Mouse (Mus musculus): ENCODE results near the gene Slco3a1.
"Not testable (repeated sequence)": the region's sequence is repeated elsewhere in the genome, so short reads cannot be mapped to it uniquely, and the experiment has no call there.

Slco3a1 gene

DNA sequence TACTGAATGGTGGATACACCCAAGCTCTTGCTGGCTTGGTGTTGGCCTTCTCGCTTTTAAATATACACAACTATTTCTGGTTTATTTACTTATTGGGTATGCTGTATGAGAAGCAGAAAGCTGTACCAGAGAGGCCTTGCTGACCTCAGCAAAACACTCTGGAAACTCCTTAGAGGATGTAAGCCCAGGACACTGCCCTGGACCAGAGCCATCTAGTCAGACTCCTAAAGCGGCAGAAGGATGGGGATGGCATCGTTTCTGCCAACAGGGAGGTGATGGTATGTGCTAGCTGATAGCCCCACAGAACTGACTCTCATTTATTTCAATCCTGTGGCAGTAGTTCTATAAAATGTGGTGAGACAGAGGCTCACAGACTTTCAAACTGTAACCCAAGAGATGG is 125.3 kb downstream of the Slco3a1 start:
- no peak for DNase-seq (ENCODE audit: low spot score)

DNA sequence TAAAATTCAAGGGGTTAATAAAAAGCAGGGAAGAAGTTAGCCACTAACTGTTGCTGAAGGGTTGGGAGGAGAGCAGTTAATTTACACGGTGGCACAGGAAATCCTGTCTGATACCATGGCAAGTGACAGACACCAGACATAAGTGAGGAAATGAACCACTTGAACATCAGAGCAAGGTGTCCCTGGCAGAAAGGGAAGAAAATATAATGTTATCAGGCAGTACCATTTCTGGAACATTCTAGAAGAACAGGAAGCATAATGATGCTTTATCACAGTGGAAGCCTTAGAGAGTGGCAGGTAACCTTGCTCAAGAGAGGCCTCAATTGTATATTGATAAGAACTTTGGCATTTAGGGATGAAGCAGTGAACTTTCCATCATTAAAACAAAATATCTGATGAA is 127.4 kb downstream of the Slco3a1 start:
- DNase-seq (ENCODE audit: low spot score), result no peak

DNA sequence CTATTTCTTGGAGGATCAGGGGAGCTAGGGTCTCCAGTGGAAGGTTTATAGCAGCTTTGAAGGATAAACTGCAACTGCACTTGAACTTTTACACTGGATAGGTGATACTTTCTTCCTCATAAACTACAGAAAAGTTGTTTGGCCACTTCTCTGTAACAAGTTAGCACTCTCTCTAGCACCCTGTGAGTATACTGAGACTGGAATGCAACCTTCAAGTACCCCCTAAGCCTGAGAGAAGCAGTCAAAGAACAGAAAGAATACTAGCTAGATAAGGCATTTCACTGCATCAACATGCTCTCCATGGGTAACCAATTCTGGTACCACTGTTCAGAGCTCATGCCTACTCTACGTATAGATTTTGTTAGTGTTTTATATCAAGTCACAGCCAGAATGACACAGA is 128.6 kb downstream of the Slco3a1 start:
- DNase-seq (ENCODE audit: low spot score), result no peak

DNA sequence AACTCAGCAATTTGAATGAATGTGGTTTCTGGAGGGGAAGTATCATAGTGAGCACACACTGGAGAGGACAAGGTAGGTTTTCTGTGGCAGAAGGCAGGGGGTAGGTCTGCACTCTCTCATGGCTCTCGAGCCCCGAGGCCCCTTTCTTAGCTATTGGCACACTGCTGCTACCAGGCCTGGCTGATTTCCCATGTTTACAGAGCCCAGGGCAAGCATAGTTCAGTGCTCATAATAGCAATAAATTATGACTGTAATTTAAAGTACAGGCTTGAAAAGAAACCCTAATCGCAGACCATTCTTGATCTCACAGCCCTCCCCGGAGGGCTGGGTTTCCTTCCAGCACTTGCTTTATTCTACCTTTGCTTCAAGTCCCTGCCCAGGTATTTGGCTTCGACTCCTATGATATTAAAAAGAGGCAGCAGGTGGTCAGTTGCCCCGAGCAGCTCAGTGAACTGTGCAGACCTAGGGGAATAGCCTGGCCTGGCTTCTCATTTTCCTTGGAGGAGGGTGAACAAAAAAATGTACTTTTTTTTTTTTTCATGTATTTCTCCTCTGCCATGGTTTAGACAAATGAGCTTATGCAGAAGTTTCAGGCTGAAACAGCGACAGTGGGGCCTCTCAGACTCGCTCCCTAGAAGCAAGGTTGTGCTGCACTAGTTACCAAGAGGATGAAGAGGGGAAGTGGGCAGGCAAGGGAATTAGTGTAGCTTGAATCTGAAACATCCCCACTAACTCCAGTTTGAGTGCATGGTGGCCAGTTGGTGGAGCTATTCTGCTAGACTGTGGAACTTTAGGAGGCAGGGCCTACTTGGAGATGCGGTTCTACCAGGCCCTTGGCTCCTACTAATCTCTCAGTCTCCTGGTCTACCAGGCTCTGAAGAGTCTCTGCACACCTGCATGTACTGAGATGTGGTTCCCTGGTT is 130.4 kb downstream of the Slco3a1 start:
- no peak for DNase-seq (ENCODE audit: low spot score)

DNA sequence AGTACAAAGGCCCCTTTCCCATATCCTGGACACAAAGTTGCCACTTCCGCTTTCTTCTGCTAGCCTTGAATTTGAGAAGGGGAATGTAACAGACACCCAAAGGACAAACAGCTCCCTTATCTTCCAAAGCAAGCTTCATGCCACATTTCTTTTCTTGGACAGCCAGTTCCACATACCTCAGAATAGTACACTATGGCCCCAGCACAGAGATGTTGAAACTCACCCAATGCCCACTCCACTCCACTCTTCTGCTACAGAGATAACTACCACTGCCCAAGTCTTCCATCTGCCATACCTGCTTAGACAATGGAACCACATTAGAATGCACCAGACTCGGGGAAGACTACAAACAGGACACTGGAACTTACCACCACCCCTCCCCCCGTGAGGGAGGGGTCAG is 131.3 kb downstream of the Slco3a1 start:
- no peak for DNase-seq (ENCODE audit: low spot score)

DNA sequence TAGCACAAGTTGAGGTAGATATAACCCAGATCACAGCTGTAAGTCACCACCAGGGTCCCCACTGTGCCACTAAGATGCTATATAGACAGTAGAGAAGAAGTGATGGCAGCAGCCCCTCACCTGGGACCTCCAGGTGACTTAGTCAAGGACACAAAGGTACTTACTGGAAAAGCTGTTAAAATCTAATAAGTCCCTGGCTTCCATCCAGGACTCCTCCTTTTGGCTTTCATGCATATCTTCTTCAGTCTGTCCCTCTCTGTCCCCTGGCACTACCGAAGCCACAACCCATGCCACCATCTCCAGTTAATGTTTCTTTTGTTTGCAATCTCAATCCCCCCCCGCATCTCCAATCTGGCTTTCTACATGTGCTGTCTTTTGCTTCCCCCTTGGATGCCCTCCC is 131.8 kb downstream of the Slco3a1 start:
- no peak for DNase-seq (ENCODE audit: low spot score)

DNA sequence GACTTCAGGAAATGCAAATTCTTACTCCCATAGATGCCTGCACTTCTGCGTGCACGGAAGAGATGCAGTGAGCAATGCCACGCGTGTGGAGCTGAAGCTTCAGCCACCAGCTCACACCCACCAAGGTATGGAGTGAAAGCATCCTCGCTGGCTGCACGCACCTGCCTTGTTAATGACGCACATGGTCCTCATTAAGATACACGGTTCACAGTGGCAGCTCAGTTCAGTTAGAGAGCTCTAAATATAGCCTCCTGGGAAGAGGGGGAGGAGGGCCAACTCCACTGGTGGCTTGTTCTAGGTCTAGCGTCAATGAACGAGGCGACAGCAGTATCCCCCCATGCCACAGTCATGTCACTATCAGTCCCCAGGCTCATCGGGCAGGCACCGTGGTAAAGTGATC is 132.6 kb downstream of the Slco3a1 start:
- no peak for DNase-seq (ENCODE audit: low spot score)

DNA sequence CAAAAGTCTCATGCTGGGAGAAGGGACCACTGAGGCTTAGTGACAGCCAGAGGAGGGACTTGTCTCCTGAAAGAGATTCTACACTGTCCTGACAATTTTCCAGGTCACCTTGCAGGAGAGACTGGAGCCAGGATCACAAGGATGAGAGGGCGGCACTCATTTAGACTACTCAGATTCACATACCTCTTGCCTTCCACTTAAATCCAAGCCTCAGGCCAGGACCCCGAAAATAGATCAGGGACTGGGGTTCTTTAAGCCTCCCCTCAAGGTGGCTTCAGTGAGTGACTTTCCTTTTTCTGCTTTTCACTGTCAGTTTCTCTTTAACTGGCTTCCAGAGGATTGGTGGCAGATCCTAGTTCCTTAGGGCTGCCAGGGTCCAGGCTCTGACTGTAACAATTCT is 133.0 kb downstream of the Slco3a1 start:
- no peak for DNase-seq (ENCODE audit: low spot score)

DNA sequence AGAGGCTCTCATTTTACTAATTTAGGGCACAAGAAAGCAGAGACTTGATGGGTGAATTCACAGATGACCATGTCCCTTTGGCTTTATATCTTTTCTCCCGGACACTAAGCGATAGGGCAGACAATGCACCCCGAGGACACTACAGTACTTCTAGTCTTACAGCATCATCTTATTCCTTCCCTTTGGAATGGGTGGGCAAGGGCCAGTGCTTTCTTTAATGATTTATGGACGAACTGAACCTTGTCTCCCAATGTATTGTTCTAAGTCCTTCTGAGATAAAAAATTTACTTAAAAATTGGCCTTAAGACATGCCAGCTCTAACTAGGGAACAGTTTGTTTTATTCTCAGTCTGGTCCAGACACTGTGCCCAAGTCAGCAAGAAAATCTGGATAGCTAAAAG is 134.9 kb downstream of the Slco3a1 start:
- no peak for DNase-seq (ENCODE audit: low spot score)

DNA sequence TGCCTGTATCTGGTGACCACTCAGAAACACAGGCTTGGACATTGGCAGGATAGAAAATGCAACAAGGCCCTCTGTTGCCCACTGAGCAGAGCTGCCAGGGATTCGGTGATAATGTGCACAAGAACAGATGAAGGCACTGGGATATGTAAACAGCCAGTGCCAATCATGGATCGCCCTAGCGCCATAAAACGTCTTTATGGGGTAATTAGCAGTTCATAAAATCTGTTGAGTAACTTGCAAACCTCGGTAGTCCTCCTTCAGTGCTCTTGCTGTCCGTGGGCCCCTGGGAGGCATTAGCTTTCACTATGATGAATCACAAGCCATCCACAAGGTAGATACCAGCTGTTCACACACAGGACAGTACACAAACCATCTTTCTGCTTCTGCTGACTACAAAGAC is 137.6 kb downstream of the Slco3a1 start:
- DNase-seq (ENCODE audit: low spot score), result no peak

DNA sequence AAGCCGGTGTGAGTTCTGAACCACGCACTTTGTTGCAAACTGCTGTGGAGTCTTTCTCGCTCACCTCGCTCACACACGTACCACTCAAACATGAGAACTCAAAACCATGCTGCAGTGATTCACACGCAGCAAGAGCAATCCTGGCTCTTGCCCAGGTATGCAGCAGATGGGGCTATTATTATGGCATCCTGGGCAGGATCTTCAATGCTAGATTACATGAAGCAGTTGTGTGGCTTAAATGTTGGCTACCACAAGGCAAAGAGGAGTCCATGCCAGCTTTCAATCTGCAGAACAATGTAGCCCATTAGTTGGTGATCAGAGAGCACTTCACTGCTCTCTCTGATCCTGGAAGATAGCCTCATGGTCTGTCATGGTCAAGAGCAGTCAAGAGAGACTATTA is 139.3 kb downstream of the Slco3a1 start:
- DNase-seq (ENCODE audit: low spot score), result no peak

DNA sequence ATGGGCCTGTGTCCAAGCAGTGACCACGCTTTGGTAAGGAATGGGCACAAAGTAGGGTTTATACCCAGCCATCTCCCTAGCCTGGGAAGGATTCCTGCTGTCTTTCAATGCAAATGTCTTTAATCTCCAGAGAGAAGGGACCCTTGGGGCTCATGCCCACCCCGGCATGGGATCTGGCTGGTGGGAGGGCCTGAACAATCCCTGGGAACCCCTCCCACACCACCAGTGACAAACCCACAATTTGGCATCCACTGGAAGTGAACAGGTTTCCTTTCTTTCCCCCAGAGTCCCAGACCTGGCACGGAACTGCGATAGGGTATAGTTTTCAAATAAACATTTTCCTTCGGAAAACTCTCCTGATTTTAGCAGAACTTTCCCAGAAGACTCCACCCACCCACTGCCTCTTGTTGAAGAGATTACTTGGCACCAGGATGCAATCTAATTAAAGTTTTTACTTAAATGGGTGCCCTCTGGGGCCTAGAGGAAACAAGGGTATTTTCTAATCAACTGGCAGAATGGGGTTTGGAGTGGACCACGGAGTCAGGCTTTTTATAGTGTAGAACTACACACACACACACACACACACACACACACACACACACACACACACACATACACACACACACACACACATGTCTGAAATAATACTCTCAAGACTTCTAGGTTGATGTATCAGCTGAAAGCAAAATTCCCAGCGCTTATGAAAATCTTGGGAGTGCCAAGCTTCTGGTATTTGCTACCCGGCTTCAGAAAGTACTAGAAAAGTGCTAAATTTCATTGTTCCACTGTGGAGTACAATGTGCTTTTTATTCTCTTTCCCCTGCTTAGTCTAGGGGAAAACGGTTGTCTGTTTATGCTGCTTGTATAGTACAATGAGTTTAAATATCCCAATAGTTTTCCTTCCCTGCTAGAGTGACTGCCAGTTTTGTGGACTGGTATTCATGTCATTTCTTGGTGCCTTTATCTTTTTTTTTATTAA is 140.6 kb downstream of the Slco3a1 start:
- DNase-seq (ENCODE audit: low spot score), result no peak

DNA sequence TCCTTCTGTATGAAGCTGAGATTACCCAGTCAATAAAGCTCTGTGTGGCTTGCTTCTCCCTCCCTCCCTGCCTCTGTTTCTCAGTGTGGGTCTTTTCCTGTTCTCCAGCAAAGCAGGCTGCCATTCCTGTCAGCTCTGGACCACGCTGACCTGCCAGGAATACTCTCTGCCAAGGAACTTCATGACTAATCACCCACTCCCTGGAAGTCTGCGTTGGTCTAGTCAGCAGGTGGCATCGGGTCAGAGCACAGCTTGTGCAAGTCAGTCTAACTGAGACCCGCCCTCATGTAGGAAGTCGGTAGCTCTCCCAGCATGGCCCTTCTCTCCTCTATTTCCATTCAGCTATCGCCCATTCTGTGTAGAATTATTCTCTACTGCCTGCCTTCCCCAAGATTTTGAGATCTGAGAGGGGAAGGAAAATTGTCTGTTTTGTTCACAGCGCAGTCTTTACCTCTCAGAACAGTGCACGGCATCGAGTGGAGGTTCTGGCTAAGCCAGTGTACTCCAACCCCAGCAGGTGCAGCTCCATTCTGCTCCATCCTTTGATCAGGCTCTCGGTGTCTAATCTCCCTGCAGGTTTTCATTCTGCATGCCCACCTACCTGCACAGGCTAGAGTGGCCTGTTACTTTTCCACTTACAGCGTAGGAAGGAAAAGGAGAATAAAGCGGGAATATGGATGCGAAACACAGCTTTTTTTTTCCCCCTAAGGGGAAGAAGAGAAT is 145.8 kb downstream of the Slco3a1 start:
- DNase-seq (ENCODE audit: low spot score), result no peak

DNA sequence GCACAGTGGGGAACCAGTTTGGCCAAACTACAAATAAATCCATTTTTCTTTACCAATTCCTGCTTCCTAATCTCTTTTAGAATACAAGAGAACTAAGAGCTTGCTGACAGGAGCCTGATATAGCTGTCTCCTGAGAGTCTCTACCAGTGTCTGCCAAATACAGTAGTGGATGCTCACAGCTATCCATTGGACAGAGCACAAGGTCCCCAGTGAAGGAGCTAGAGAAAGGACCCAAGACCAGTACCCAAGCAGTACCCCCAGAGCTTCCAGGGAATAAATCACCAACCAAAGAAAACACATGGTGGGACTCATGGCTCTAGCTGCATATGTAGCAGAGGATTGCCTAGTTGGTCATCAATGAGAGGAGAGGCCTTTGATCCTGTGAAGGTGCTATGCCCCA is 146.7 kb downstream of the Slco3a1 start:
- DNase-seq (ENCODE audit: low spot score), result not testable (repeated sequence)

DNA sequence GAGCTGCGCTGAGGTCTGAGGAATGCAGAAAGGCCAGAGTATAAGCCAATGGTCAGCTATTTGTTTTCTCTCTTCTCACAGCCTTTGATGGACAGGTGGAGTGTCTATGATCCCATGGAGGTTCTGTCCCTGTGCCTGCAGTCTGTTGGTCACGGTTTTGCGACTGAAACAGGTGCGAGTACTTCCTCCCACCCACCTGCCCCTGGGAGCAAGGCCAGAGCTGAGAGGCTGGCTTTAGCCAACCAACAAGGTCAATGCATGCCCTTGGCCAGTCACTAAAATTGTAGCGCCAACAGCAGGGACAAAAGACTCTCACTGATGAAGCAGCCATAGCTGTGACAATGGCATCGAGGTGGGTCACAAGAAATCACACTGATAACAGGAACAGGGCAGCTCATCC is 154.9 kb downstream of the Slco3a1 start:
- DNase-seq (ENCODE audit: low spot score), result no peak

DNA sequence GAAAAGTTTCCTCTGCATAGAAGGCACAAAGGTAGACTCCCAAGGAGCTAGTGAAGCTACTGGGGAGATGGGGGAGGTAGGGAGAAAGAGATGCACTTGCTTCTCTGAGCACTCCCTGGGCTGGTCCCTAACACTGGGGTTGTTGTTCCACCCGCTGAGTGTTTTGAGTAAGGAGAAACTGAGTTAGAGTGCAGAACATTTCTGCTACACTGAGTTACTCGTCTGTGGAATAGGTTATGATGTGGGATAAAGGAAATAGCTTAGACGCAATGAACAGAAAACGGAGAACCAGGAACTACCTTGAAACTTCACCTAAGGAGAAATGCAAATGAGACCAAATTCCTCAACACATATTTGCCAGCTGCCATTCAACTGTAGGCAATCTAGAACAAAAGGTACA is 155.4 kb downstream of the Slco3a1 start:
- no peak for DNase-seq (ENCODE audit: low spot score)

DNA sequence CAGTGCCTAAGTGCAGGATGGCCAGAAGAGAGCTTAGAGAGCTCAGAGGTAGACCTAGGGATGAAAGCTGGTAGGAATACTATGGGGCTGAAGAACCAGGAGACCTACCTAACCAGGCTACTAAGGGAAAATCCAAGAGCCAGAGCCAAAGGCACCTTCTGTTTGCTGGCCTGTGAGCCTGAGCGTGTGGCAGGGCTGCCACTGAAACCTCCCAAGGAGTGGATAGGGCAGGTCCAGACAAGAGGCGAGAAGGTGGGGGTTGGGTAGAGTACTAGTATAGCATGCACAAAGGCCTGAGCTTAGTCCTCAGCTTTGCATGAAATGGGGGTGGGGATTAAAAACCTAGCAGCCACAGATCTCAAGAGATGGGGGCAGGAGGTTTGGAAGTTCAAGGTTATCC is 156.3 kb downstream of the Slco3a1 start:
- DNase-seq (ENCODE audit: low spot score), result no peak

DNA sequence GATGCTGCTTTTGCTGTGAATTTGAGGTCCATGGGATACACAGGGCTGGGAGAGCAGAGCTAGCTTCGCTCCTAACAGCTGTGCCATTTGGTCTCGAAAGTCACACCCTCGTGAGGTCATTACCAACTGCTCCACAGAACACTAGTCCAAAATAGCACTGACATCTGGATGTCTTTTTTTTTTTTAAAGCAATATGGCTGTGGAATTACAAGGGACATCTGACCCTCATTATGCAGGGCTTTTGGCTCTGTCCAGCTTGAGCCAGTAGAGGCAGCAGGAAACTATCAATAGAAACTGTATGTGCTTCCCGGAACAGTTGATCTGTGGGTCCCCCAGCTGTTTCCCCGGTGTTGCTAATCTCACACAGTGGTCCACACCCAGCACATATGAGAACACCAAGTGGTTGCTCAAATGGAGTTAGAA is 163.1 kb downstream of the Slco3a1 start:
- no peak for DNase-seq (ENCODE audit: low spot score)

DNA sequence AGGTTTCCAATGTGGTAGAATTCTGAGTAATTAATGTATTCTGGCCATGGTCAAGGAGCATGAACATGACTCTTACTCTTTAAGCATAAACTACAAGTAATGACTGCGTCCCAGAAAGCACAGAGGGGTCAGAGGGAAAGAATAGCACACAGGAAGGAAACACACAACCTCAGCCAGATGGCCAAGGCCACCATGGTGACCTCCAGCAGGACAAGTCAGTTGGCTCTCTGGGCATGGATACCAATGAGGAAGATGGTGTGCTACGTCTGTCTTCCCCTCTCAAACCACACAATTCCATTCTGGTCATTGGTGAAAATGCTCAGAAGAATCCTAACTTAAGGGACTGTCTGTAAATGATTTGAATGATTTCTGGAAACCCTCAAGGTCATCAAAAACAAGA is 165.0 kb downstream of the Slco3a1 start:
- no peak for DNase-seq (ENCODE audit: low spot score)

DNA sequence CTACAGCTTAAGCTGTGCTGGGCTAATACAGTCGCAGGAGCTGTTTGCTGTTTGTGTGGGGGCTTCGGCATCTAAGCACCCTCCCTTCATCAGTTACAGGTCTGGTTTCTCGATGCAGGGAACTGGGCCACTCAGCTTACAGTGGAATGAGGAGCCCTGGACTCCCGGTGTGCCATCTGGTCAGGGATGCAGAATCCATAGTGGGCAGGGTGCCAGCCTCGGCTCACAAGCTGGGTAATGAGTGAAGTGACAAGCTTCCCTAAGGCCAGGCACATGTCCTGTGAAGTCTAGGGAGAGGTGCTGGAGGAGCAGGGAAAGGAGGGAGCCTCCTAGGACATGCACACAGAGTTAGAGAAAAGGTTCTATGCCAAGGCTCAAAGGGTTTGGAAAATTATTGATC is 168.3 kb downstream of the Slco3a1 start:
- DNase-seq (ENCODE audit: low spot score), result no peak

DNA sequence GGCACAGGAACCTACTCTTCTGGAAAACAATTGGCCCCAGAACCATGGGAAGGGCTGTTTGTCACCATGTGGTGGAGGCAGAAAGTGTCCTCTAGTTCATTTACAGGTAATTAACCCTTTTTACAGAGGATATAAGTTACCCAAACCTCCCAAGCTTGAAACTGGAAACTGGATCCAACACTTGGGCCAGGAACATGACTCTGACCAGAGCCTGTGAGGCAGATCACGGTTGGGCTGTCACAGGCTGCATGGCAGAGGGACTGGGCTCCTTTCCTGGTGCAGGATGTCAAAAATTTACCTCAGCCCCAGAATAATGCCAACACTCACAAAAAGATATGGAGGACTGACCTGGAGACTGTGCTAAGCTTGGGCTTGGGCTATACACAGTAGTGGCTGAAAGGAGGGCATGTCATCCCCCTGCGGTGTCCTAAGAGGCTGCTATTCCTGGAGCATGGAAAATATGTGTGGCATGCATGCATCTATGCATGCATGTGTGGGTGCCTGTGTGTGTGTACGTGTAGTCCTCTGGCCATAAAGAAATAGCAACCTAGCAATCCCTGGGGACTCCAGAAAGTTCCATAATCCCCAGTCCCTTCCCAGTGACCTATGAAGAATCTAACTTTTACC is 171.4 kb downstream of the Slco3a1 start:
- DNase-seq (ENCODE audit: low spot score), result no peak

DNA sequence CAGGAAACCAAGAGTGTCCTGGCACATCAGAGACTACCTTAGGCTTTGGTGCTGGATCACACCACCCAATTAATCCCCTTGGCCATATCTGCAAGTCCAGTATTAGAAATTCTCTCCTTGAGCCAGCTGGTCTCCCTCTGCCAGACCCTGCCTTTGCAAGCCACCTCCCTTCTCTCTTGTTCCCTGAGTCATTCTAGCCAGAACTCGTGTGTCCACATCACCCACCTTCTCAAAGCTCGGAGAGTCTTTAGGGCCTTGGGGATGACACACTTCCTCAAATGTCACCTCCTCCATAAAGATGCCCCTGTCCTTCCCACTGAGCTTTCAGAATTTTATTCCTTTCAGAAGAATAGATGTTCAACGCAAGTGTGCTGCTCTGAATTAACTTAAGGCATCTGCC is 172.3 kb downstream of the Slco3a1 start:
- no peak for DNase-seq (ENCODE audit: low spot score)
